Mouse (Mus musculus) CD4-positive, CD25-positive, alpha-beta regulatory T cell, adult 2 months (primary cell): ENCODE results near the gene Sorbs2.

Experiments
- DNase-seq: peaks from one replicate; pipeline ENCODE4 v3.0.0-alpha.2; 2012; ENCODE audit warnings: low read depth, low spot score

The Sorbs2 gene

DNA sequence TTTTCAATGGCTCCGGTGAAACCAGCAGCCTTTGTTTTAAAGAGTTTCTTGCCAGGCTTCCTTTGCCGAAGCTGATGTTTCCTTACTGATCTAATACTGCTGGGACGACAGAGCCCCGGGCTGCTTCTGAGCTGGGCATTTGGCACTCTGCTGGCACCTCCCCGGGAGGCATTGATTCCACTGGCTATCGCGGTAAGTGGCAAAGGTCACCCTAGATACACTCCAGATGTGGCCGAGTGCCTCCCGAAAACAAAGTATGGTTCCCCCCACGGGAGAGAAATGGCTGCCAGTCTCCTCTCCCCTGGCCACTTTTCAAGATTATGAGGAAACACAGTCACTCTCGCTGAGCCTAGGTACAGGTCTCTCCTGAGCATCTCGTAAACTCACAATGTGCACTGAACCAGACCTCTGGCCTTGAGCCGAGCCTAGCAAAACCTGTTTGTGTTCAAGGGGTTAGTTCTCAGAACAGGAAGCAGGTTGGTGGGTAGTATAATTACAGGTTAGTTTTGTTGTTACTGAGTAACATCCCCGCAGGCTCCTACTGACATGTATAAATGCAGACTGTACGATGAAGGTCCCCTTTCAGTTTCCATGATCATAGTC, 114.1 kb downstream of the Sorbs2 start:
- DNase-seq = no peak

DNA sequence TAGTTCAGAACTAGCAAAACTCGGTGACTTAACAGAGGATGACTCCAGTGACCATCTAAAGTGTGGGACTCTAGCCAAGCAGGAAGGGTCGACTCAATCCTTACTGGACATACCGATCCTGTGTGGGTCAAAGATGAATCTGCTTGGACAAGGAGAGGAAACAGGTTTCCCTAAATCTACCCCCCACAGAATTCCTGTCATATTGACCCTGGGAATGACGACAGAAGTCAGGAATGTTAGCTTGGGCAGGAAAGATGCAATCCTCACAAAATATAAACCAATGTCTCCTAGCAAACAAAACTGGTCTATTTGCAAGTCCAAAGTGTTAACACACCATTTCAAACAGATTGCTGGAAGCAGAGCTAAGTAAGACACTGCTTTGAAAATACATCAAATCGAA, 118.8 kb downstream of the Sorbs2 start:
- no peak for DNase-seq

DNA sequence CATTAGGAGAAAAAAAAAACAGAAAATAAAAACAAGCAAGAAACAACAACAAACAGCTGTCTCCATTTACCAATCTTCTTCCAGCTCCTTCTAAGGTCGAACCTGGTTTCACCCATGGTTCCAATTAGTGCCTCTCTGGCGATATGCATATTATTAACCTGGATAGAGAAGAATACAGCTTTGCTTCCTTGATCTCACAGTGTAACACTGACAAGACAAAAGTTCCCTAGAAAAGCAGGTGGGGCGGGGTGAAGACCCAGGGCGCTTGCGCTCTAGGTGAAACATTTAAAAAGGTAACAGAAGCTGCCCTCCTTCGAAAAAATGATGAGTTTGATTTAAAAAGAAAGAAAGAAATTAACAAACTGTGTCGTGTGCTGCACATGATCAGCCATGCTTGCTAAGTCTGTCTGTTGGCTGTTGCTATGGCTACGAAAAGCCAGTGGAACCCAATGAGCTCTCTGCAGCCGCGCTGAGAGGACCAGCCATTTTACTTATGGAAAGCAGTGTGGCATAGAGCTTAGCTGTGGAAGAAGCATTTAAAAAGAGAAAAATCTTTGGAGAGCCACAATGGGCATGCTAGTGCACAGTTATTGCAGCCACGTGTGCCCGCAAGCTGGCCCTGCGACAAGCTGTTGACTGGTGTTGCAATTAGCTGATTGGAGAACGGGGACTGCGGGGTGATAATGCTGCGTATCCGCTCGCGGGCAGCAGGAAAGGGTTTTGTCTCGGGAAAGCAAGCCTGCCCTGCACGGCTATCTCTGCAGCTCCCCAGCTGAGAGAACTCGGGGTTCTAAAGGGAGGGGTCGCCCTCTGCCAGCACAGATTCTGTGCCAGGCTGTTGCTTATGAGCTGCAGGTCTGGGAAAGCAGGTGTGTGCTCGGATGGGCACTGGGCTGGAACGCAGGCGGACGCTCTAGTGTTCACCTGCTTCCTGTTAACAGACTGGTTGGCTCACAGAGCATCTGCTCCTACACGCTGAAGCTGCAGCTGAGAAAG, 120.0 kb downstream of the Sorbs2 start:
- no peak for DNase-seq

DNA sequence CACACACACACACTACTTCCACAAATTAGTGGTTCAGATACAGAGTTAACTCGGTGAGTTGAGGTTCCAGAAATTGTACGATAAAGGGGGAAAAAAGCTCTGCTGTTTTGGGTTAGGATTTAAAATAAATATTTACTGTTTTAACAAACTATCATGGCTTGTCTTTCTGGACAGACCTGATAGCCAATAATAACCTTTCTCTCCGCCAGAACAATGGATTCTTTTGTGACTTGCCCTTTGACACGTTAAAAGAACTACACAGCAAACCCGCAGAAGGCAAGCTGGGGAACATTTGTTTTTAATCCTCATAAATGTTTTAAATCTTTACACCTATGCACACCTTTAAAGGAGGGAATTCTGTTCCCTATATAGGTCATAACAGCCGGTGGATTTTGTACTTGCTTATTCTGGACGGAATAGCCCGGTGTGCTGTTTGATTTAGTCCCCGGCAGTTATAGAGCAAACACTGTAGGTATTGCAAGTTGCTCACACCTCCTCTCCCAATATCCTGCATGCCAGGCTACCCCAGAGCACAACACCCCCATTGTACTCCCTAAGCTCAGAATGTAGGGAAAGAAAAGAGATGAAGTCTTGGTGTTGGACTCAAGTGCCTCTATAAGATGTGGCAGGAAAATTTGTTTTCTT, 121.0 kb downstream of the Sorbs2 start:
- DNase-seq = no peak

DNA sequence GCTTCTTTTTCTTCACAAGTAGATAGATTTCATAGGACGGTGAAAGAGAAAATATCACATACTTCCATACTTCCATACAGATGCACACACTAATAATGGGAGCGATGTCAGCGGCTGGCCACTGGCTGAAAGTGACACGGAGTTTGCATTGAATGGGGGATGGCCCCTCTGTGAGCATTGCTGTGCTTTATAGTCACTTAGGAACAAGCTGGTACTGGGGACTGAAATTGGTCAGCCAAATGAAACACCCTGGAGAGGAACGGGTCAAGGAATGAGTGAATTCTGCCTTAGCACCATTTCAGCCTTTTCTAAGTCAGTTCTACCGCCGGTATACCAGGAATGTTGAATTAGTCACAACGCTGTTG, 121.5 kb downstream of the Sorbs2 start:
- no peak for DNase-seq

DNA sequence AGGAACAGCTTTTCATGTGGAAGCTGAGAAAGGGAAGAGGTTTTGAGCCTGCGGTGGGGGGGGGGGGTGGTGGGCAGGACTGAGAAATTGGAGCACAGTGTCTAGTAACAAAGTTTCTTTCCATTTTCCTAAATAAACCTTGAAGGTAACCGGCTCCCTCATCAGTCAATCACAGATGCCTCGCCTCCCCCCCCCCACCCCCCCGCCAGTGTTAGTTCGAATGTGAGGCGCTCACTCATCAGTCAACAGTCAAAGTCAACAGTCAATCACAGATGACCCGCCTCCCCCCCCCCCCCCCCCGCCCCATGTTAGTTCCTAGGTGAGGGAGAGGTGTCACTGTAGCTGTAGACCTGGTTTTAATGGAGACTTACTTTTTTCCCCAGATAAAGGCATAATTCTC, 123.4 kb downstream of the Sorbs2 start:
- no peak for DNase-seq

DNA sequence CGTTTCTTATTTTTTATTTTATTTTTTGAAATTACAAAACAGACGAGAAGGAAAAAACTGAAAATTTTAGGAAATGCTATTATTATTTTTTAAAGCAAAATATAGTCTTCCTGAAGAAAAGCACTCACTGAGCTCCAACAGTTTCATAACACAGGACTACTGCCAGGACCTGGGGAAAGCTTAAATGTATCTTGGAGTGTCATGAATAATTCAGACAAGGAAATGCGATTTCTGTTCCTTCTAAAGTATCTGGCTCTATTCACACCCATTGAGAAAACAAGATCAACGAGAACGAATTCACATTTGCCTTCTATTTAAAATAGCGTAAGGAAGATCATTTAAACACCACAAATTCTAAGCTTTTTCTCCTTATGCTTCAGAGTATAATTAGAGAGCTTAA, 127.6 kb downstream of the Sorbs2 start:
- DNase-seq = no peak

DNA sequence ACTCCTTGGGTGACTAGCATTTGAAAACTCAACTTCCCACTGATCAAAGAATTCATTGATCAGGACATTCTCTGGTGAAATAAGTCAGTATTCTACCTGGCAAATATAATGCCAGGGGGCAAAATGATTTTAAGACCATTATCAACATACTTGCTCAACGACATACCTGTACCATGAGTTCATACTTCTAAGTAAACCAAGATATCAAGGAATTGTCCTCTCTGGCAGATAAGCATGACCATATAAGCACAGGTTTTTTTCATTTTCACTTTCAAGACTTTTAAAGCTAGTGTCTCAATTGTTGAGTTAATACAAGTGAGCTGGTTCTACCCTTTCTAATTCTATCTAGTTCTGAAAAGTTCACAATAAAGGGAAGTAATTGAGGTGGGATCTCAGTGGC, 130.2 kb downstream of the Sorbs2 start:
- no peak for DNase-seq

DNA sequence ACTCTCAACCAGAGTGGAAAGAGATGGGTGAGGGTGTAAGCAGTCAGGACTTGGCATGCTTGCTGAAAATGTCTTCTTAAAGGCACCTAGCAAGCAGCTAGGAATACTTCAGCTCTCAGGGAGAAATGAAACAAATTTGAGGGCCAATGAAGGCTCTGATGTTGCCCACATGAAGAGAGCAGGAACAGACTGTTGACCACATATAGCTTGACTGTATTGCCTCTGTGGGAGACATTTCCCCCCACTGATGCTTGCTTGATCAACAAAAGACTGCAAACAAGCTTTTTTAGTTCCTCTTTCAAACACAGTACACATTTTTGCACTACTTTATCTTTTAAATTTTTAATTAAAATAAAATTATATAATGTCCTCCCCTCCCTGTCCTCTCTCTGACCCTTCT, 131.9 kb downstream of the Sorbs2 start:
- no peak for DNase-seq

DNA sequence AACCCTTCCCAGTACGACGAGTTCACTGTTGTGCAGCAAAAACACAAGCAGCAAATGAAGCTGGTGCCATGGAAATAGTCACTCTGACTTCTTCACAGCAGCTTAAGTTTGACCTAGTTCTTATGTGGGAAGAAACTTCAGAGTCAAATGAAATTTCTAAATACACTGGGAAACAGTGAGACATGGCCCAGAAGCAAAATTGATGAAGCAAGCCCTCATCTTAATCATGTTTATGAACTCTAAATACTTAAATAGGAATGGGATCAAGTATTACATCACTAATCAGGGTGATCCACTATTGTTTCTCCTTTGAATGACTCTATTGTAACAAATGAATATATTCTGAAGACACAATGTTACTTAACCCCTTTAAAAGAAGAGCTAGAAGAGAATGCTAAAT, 137.1 kb downstream of the Sorbs2 start:
- no peak for DNase-seq

DNA sequence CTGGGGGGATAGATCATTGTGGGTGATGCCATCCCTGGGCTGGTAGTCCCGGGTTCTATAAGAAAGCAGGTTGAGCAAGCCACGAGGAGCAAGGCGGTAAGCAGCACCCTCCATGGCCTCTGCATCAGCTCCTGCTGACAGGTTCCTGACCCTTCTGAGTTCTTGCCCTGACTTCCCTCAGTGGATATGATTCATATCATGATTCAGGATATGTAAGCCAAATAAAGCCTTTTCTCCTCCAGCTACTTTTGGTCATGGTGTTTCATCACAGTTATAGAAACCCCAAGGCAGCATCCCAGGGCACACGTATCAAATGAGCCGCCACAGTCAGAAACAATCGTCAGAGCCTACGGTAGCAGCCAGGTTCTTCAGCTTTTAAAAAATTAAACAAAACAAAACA, 141.5 kb downstream of the Sorbs2 start:
- no peak for DNase-seq

DNA sequence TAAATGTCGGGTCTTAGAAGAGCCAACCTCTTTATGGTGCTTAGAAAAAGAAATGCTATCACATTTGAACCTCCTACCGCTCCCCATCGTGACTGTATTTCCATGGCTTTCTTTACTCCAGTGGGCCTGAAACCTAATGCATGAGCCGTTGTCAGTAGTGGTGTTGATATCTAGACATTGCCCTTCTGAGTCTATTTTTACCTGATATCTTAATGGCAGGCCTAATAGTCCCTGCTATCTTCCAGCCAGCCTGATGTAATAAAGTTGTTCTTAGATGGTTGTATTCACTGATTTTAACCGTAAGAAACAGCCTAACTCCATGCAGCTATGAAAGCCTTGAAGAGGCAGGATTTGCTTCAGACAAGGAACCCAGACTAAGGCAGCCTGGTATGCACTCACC, 142.4 kb downstream of the Sorbs2 start:
- no peak for DNase-seq

DNA sequence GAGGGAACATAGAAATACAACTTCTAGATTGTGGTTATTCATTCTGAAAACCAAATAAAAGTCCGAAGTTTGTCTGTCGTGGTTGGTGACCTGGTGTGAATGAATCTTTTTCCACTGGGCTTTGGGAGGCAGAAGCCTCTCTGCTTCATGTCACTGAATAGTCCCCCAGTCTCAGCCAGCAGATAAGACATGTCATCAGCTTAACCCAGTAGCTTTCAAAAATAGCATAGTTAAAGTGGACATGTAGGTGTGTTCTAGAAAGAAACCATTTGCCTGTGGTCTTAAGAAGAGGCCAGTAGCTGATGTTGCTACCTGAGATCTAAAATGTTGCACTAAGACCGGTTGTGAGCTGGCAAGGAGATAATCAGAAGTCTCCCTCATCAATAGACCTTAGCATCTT, 150.4 kb downstream of the Sorbs2 start:
- DNase-seq = no peak

DNA sequence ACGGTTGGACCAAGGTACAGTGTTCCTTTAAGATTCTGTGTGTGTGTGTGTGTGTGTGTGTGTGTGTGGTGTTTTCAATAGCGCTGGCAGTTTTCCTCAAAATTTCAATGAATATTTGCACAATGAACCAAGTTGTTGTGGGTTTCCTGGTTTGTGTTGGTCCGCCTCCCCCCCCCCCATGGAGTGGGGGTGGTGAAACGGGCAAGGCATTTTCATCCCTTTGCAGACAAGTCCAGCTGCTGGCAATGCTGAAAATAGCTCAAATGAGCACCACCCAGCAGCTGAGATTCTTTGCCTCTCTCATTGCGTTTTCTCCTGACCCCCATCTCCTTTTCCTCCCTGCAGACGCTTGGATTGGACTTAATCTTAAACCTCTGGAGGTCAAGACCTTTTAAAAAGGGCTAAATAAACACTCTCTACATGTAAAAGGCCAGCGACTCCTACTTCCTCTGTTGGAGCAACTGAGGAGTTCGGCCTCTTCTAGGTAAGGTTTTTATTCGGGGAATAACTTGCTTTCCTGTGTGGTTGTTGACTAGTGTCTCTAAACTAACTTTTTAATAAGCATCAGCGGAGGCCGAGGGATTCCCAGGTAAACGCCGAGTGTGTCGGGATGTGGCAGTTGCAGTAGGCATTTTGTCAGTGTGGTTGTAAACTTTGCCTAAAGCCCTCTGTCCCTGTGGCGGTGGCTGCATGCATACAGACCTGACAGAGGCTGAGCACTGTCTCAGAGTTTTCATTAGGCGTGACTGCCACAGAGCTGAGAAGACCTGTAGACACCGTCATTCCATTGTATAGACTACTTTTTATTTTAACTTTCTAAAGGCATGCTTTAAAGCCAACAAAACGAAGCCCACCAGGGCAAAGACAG, 151.1 kb downstream of the Sorbs2 start:
- no peak for DNase-seq

DNA sequence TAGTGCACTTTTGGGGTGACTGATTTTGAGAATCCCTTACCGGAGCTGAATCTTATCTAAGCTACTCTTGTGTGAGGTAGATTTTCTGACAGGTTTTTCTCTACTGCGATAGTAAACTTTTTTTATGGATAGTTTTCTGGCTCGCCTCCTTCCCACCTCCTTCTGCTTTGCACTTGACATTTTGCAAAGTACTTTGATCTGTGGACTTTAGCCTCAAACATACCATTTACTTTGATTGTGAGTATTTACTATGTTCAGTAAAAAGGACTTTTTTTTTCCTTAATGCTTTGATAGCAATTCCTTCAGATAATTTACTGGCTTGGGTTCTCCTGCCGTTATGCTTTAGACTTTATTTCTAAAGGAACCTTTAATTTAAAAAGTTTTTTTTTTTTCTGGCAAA, 151.9 kb downstream of the Sorbs2 start:
- DNase-seq = no peak

DNA sequence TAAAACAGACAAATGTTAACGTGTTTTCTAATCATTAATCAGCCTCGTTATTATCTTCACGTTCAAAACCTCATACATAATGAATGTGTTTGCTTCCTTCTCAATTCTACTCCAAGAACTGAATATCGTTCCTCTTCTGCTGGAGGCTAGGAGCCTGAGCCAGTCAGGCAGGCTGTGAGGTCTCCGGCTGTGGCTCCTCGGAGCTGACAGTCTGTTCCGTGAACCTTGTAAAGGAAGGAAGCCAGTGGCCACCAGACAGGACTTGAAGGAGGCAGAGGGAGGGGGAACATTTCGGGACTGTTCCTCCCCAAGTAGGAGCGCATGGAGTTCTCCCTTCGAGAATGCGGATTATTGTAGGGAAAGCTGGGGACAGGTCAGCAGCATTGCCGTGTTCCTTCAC, 153.0 kb downstream of the Sorbs2 start:
- no peak for DNase-seq

DNA sequence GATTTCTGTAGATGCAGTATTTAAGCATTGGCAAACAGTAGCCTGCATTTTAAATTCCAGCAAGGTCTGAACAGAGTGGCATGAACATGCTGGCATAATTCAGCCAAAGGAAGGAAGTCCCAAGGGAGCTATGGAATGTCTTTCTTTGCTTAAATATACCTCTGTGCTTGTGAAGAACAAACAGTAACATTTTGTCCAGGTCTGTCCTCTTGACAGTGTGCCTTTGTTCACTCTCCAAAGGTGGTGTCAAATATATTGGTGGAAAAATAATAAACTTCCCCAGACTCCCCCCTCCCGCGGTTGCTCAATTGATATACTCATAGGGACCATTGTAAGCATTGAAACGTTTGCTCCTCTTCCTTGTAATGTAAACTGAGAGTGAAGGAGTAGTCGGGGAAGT, 154.0 kb downstream of the Sorbs2 start:
- no peak for DNase-seq

DNA sequence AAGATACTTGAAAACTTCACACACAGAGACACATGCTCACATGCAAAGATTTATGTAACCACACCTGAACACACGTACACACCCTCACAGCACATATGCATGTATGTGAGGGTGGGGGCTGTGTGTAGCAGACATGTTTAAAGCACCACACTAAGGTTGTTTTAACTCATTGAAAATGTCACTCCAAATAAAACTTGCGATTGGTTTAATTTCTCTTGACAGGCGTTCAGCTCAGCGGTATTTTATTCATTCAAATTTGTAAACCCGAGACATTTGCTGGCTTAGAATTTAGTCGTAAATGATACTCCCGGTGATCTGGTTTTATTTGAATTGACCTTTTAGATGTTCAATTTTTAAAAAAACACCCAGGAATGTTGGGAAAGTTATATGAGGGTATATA, 158.6 kb downstream of the Sorbs2 start:
- no peak for DNase-seq

DNA sequence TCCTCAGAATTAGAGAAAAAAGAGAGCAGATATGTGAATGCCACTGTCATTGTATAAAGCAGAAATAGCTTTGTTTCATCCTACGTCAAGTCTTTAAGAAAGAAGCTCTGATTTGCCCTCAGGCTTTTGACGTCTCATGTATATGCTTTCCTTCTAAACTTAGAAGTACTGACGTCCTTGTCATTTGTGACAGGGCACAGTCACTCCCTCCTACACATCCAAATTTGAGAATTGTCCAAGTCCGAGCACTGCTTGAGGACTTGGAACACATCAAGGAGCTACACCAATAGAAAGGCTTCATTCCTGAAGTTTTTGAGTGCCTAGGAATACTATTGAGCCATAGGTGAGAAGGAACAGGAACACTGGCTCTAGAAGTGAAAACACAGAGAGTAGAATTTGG, 165.6 kb downstream of the Sorbs2 start:
- DNase-seq = no peak

DNA sequence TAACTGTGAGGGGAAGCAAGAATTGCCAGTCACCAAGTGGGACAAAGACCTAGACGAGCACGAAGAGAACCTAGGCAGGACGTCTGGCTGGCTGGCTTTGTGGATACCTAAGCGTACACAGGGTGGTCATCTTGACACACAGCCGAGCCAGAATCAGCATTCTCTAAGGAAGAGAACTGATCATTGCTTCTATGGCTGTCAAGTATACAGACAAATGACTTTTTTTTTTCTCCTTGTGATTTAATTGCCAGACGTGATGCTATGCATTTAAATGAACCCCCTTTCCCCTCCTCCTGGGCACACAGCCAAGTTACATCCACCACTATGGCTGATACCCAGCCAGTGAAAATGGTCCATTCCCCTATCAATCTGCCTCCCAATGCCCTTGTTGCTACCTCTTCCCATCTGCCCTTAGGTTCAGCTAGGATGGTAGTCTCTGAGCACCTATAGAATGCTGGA, 168.3 kb downstream of the Sorbs2 start:
- no peak for DNase-seq

DNA sequence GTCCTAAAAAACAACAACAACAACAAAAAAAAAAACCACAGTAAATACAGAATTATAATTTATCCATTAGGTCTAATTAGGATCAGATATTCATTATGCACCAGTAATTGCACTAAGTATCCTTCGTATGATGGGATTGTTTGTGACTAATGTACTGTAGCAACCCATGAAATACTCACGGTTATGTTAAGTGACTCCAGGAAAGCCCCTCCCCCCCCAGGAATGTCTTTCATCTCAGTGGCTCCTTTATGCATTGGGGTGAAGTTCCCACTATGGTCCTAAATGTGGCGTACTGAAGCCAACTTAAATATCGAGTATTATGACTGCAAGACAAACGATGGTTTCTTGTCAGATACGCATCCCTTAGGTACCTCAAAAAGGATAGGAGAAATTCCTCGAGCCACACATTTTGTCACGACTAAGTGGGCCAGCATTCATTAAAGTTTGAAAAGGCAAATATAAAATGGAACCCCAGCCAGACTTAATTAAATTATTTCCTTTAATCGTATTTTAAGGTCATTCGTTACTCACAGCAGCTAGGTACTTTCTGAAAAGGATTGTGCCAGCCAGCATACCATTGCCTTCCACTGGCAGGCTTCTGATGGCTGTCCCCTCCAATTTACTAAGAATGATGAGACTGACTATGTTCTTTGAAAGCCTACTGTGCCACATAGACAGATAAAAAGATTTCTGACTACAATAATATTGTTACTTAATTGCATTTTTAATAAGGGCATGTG, 169.7 kb downstream of the Sorbs2 start:
- no peak for DNase-seq
